Mouse (Mus musculus) hematopoietic stem cell, adult 5-6 weeks (primary cell): Measurements from ENCODE around the gene Fam131b. TPM values are rescaled to one million over a fixed set of nuclear protein-coding genes. Genes with fewer than 3 reads are reported as not detected.

Experiments
- ATAC-seq, 2 experiments: fragments of 125-278 bp in 1 of 2; replicated peaks in 1 of 2; 2 replicates each; pipeline ENCODE4 v1.8.0; 2016 to 2017; ENCODE audit warnings: inconsistent platforms in 2 of 2, mild to moderate bottlenecking in 2 of 2, moderate number of reproducible peaks in 2 of 2, low read depth in 1 of 2, moderate TSS enrichment in 1 of 2; ENCODE audit not compliant: low FRiP score in 2 of 2, poor library complexity in 2 of 2, severe bottlenecking in 2 of 2, insufficient read depth in 1 of 2, low TSS enrichment in 1 of 2
- total RNA-seq: library from RNA; stranded (forward); fragments of 172-1452, 232-1000 nt; gene quantifications from 2 replicates; pipeline ENCODE4 v1.2.3, GENCODE M21; 2017

The Fam131b gene
- total RNA-seq, 1 experiment from 2014 or later: not detected

DNA sequence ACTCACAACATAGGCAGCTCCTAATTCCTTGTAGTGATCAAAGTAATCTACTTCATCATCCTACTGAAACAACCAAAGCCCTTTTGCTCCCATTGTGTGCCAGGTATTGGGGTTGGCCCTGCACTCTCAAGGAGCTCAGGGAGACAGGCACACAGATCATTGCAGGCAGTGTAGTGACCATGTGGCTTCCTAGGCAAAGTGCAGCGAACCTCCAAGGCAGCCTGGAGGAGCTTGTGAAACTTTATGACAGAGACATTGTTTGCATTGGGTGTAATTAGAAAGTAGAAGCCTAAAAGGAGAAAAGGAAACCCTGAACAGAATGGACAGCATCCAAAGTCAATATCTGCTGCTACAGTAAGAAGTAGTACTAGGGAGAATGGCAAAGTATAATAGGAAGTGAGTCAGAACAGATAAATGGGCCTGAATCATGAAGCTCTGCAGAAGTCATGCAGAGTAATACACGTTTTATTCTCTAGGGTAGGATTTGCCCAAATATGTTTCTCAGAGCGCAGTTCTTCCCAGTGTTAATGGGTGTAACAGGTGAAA is 28.8 kb downstream of the Fam131b start:
- ATAC-seq: no peak

DNA sequence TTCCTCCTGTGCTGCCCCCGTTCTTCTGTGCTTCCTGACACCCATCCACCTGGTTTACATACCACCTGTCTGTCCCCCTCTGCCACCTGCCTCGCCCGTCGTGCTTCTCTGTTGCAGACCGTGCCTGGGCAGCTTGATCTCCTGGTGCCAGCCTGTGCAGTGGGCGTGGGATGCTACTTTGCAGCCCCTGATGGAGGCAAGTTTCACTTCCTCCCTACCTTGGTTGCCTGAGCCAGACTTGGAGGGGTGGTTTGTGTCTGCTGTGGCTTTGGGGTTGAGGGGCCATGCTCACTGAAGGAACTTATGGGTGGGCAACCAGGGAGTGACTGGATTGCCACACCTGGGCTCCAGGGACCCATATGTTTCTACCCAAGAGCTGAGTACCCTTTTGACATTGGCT is 31.1 kb downstream of the Fam131b start:
- ATAC-seq: peak; percentile 83 to 90

DNA sequence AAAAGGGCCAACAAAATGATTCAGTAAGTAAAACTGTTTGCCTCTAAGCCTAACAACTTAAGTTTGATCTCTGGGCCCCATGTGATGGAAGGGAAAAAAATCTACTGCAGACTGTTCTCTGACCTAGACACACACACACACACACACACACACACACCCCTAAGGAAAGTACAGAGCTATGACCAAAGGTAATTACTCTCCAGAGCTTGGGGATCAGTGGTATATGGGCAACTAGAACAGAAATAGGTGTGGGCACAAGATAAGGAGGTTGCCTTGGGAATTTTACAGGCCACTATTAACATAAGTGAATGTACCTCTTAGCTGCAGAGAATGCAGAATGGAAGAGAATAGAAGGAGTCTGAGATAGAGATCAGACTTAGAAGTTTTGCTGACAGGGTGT is 36.9 kb downstream of the Fam131b start:
- no peak for ATAC-seq

DNA sequence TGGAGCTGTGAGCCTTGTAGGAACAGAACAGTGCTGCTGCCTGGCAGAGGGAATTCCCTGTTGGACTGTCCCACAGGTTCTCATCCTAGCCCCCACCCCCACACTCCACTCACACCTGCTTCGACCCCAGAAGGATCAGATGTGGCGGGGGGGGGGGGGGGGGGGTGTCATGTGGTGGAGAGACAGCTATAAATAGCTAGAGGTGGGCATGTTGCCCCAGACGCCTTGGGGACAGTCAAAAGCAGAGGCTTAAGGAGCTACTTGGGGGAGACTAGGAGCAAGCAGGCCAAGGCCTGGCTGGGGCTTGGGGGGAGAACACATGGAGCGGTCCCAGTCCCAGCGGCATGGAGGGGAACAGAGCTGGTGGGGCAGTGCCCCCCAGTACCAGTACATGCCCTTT is 38.0 kb downstream of the Fam131b start, which contains the start of gene Clcn1:
TSS of gene Clcn1 (plus strand) at position 238 of the 400 bp plus-strand sequence.
- no peak for ATAC-seq

DNA sequence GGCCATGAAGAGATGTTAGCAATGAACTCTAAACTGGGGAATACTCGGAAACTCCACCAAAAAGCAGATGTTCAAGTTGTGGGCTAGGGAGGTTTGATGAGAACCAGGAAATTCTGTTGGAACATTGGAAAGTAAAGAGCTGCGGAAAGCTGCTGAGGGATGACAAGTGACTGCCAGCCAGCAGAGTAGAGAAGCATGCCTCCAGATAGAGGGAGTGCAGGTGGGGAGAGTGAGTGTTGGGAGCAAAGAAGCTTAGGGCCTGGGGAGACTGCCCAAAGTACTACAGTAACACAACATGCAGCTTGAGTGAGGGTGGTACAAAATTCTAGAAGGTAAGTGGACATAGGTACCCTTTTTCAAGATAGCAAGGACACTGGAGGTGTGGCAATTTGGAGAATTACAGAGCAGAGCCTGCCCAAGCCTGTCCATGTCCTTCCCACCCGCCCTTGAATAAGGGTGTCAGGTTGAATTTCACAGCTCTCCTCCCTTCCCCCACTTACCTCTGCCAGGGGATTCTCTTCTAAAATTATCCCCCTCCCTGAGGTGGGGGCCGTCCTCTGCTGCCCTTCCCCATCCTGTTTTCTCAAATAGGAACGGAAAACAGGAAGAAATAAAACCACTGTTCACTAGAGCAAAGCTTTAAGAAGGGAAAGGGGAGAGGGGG is 41.4 kb downstream of the Fam131b start:
- no peak; a peak in 1 of 4 replicates for ATAC-seq

DNA sequence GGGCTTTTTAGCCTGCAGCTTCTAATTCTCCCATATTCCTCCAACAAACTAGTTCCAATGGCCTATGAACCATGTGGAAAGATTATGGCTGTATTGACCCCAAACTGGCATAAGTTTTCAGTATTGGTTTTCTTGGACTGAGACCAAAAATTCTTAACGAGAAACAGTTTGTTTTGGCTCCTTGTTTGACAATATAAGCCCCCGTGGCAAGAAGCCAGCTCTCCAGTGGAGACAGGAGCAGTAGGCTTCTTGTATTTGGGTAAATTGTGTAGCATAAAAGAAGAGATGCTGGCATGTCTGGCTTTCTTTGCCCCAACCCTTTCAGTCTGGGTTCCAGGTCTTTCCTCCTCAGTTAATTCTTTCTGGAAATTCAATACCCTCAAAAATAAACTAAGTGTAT is 48.3 kb downstream of the Fam131b start:
- no peak for ATAC-seq

DNA sequence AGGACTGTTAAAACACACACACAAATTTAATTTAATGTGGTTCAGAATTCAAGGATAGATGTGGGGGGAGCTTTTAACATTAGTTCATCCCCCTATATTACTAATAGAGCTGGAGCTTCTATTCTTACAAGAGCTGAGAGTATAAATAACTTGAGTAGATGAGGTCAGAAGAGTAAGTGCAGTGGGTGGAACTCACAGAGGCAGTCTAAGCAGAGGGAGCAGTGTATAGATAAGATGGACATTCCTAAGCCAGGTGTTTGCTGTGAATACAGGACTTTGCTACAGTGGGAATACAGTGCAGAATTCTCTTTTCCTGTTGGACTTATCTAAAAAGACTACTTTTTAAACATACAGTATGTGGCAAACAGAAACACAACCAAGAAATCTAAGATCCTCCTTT is 53.6 kb downstream of the Fam131b start:
- no peak for ATAC-seq

DNA sequence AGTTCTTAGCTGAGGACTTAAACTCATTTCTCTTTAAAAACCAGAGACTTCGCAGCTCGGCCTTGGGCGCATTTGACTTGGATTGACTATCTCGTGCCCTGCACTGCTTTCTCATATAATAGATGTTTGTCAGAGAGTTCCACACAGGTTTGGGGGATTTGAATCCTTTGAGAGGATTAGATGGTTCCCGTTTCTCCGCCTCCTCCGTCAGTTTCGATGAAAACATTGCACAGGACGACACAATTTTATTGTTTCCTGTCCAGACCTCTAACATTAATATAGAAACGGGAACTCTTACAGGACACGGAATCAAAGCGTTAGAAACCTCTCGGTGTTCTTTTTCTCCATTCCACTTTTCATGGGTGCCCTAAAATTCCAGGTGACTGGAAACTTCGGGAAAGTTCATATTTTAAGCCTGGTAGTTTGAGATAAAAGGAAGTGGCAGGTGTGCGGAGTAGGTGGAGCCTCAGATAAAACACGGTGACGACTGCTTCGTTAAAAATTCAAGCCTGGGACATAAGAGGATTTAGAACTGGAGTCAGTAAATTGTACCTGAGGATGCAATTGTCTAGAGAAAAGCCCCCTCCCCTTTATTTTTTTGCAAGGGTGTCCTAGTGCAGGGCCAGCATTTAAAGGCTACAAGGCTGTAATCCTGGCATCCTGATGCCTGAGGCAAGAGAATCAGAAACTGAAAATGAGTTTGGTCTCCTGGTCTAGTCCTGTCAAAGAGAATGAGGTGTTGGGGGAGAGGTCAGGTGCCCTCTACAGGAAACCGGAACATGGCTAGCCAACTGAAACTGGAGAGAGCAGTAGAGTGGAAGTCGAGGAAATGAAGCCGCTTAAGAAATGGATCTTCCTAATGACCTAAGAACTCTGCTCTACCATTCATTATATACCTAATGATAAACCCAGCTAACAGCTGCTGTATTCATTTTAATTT is 58.8 kb downstream of the Fam131b start:
- peak; percentile 20 to 33; a peak in 3 of 4 replicates for ATAC-seq

Other genes with a start within 250 kb of the Fam131b start
- gene Tas2r139, start 183.7 kb downstream of the Fam131b start, total RNA-seq: not detected in 2 replicates
- not detected in 2 replicates for gene Tas2r144, start 109.3 kb downstream of the Fam131b start, total RNA-seq
- gene Gstk1, start 78.7 kb downstream of the Fam131b start, total RNA-seq: 19.0 and 25.7 TPM in 2 replicates
- not detected in 2 replicates for gene Tmem139, start 62.7 kb downstream of the Fam131b start, total RNA-seq
- gene Casp2, start 59.7 kb downstream of the Fam131b start, total RNA-seq: 101 and 111 TPM in 2 replicates
- gene Clcn1, start 38.0 kb downstream of the Fam131b start, total RNA-seq: 0.75 TPM in 1 of 2 replicates, not detected in the other
- gene Zyx, start 25.0 kb upstream of the Fam131b start, total RNA-seq: 71.2 and 71.8 TPM in 2 replicates
- 0.56 and 0.84 TPM in 2 replicates for gene Epha1, start 48.6 kb upstream of the Fam131b start, total RNA-seq
- not detected in 2 replicates for gene Tas2r143, start 75.6 kb upstream of the Fam131b start, total RNA-seq
- not detected in 2 replicates for gene Tas2r135, start 80.8 kb upstream of the Fam131b start, total RNA-seq
- not detected in 2 replicates for gene Tas2r126, start 109.9 kb upstream of the Fam131b start, total RNA-seq
- not detected in 2 replicates for gene Olfr458, start 140.6 kb upstream of the Fam131b start, total RNA-seq
- not detected in 2 replicates for gene Olfr457, start 151.7 kb upstream of the Fam131b start, total RNA-seq
- gene Olfr456, start 162.6 kb upstream of the Fam131b start, total RNA-seq: not detected in 2 replicates
- gene Olfr455, start 222.9 kb upstream of the Fam131b start, total RNA-seq: not detected in 2 replicates